Mouse (Mus musculus) midbrain, embryonic 14.5 days (tissue): ENCODE measurements around the gene BC049715. TPM values are rescaled to one million over a fixed set of nuclear protein-coding genes. Genes with fewer than 3 reads are reported as not detected.

Experiments
- ATAC-seq: fragments of 200-750 bp; cut with Nextera tagmentation; 2 replicates; pipeline ENCODE4 v1.8.0; 2017; ENCODE audit warnings: moderate number of reproducible peaks, moderate library complexity; ENCODE audit not compliant: low FRiP score, low TSS enrichment
- DNase-seq: peaks from one replicate; pipeline ENCODE4 v3.0.0-alpha.2; 2015
- H3K27ac ChIP-seq: fragments of 300-500 bp; sonication (generic); replicated peaks from 2 replicates; pipeline ENCODE4 v1.5.1; 2014; ENCODE audit warnings: mild to moderate bottlenecking, low read depth, low read length, moderate library complexity
- H3K27me3 ChIP-seq: fragments of 300-500 bp; sonication (generic); 2 replicates; pipeline ENCODE4 v1.6.1; 2014; ENCODE audit warnings: low read length, control low read depth, mixed read lengths; ENCODE audit not compliant: control insufficient read depth, insufficient read depth
- H3K36me3 ChIP-seq: fragments of 300-500 bp; sonication (generic); 2 replicates; pipeline ENCODE4 v1.6.1; 2014; ENCODE audit warnings: low read length, control low read depth; ENCODE audit not compliant: control insufficient read depth, insufficient read depth
- H3K4me1 ChIP-seq: fragments of 300-500 bp; sonication (generic); 2 replicates; pipeline ENCODE4 v1.6.1; 2014; ENCODE audit warnings: mild to moderate bottlenecking, antibody characterized with exemption, low read length, control low read depth; ENCODE audit not compliant: control insufficient read depth, insufficient read depth
- H3K4me2 ChIP-seq: fragments of 300-500 bp; sonication (generic); 2 replicates; pipeline ENCODE4 v1.6.1; 2014; ENCODE audit warnings: mild to moderate bottlenecking, low read length, moderate library complexity
- H3K4me3 ChIP-seq: fragments of 300-500 bp; sonication (generic); replicated peaks from 2 replicates; pipeline ENCODE4 v1.5.1; 2014; ENCODE audit warnings: low read depth, low read length
- H3K9ac ChIP-seq: fragments of 300-500 bp; sonication (generic); replicated peaks from 2 replicates; pipeline ENCODE4 v1.6.1; 2014; ENCODE audit warnings: mild to moderate bottlenecking, low read length, moderate library complexity
- H3K9me3 ChIP-seq: fragments of 300-500 bp; sonication (generic); 2 replicates; pipeline ENCODE4 v1.6.1; 2016; ENCODE audit warnings: low read length, control low read depth, mixed read lengths; ENCODE audit not compliant: control insufficient read depth
- WGBS: fragments of 180-500 bp; shearing (Covaris S2); extraction: QIAGEN DNeasy Blood & Tissue Kit; methylation state at CpG from one replicate; pipeline ENCODE4 v1.1.7; 2014; 5-methylcytosine and 5-hydroxymethylcytosine counted together
- polyA plus RNA-seq: library from polyadenylated mRNA; unstranded; fragments of >200 nt; fragmentation: Nextera tagmentation; extraction: Ambion mirVana; gene quantifications from 2 replicates; pipeline ENCODE4 v1.2.1, GENCODE M21; 2014

Gene BC049715
- polyA plus RNA-seq, 1 experiment from 2014 or later: 1.6 TPM

DNA sequence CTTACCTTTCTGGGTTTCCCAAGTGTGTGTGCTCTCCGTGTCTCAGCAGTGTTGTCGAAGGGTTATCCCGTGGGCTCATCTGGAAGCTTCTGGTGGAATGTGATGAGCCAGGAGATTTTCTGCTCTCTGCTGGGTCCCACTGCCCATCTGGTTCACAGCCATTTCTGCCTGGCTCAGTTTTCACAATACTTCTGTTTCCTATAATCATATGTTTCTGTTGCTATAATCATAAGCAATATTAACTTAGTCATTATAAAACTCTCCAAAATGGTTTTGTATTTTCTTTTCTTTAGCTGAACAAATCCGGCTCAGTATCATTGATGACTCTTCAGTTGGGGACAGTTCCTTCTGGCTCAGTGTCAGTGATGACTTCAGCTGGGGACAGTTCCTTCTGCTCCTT lies 7.9 kb downstream of the BC049715 start, which contains the start of gene Smco3:
TSS of gene Smco3 (minus strand) at position 101 of the 400 bp plus-strand sequence.
- no peak for ATAC-seq
- Histone ChIP-seq H3K4me1 (no peaks in the 10 kb centered on the region), H3K9ac (no peak within 1 kb of the TSS), H3K36me3 (no peaks in the 10 kb centered on the region), H3K4me3 (no peak within 1 kb of the TSS), H3K9me3 (no peaks in the 10 kb centered on the region), H3K27ac (no peak within 1 kb of the TSS), H3K27me3 (no peaks in the 10 kb centered on the region), H3K4me2 (no peak within 1 kb of the TSS)
- 61% methylated on average over 4 of the region's 4 CpGs for WGBS
- DNase-seq: no peak

- no peaks in the 10 kb centered on the region for H3K27me3 ChIP-seq
- 82% methylated on average over 3 of the region's 3 CpGs for WGBS
- H3K4me3 ChIP-seq: no peak overlapping the region
- H3K4me2 ChIP-seq: no peak overlapping the region
- ATAC-seq (no peak), DNase-seq (no peak)
- H3K4me1 ChIP-seq: no peaks in the 10 kb centered on the region
- no peak overlapping the region for H3K27ac ChIP-seq
- H3K9ac ChIP-seq: no peak overlapping the region
- H3K36me3 ChIP-seq: no peaks in the 10 kb centered on the region
- H3K9me3 ChIP-seq: no peaks in the 10 kb centered on the region
These were observed 9.9 kb downstream of the BC049715 start for GRCm38 (mm10) chr6:136837323-136837722.

GRCm38 (mm10) chr6:136844903-136845302 lies 17.5 kb downstream of the BC049715 start:
- H3K9me3 ChIP-seq: no peaks in the 10 kb centered on the region
- ATAC-seq: no peak
- WGBS: 57% methylated on average over 2 of the region's 2 CpGs

GRCm38 (mm10) chr6:136845706-136846480 lies 18.5 kb downstream of the BC049715 start:
- no peak for ATAC-seq
- Histone ChIP-seq H3K4me1 (no peaks in the 10 kb centered on the region), H3K9ac (no peak overlapping the region), H3K9me3 (no peaks in the 10 kb centered on the region), H3K4me2 (no peak overlapping the region), H3K36me3 (no peaks in the 10 kb centered on the region), H3K4me3 (no peak overlapping the region), H3K27ac (no peak overlapping the region), H3K27me3 (no peaks in the 10 kb centered on the region)
- no peak for DNase-seq
- 78% methylated on average over 5 of the region's 5 CpGs for WGBS

More at GRCm38 (mm10) chr6:136844903-136845302, 17.5 kb downstream of the BC049715 start:
- DNase-seq: no peak
- no peaks in the 10 kb centered on the region for H3K27me3 ChIP-seq
- no peak overlapping the region for H3K4me2 ChIP-seq
- H3K4me3 ChIP-seq: no peak overlapping the region
- H3K4me1 ChIP-seq: no peaks in the 10 kb centered on the region
- H3K9ac ChIP-seq: no peak overlapping the region
- H3K27ac ChIP-seq: no peak overlapping the region
- H3K36me3 ChIP-seq: no peaks in the 10 kb centered on the region

DNA sequence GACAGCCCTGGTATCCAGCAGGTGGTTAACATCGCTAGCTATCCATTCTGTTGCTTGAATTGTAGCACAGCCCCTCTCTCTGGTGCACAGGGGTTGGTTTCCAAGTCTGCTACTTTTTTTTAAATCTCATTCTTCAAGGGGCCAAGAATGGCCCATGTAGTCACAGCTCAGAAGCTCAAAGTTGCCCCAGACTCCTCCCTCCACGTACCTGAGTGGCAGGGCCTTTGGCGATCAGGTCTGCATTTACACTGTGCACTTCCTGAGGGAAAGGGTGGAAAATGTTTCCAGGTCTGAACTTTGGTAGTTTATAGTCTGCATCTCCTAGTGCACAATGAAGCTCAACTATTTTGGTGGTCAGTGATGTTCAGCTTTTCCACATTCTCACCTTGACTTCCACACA lies 19.8 kb downstream of the BC049715 start:
- no peak overlapping the region for H3K4me2 ChIP-seq

GRCm38 (mm10) chr6:136847790-136848189 lies 20.4 kb downstream of the BC049715 start:
- 17% methylated on average over 2 of the region's 2 CpGs for WGBS
- DNase-seq: peak; percentile 35
- no peaks in the 10 kb centered on the region for H3K27me3 ChIP-seq

More for the DNA sequence above, 19.8 kb downstream of the BC049715 start:
- no peak for ATAC-seq
- 97% methylated on average over 3 of the region's 3 CpGs for WGBS
- Histone ChIP-seq H3K9me3 (no peaks in the 10 kb centered on the region), H3K36me3 (no peaks in the 10 kb centered on the region), H3K27ac (no peak overlapping the region), H3K27me3 (no peaks in the 10 kb centered on the region), H3K4me3 (no peak overlapping the region), H3K9ac (no peak overlapping the region), H3K4me1 (no peaks in the 10 kb centered on the region)
- DNase-seq: no peak

GRCm38 (mm10) chr6:136848399-136848798 lies 21.0 kb downstream of the BC049715 start:
- WGBS: 86% methylated on average over 8 of the region's 8 CpGs
- ATAC-seq: no peak

More at GRCm38 (mm10) chr6:136847790-136848189, 20.4 kb downstream of the BC049715 start:
- Histone ChIP-seq H3K27ac (no peak overlapping the region), H3K4me3 (no peak overlapping the region), H3K4me2 (no peak overlapping the region), H3K9ac (no peak overlapping the region), H3K36me3 (no peaks in the 10 kb centered on the region), H3K9me3 (no peaks in the 10 kb centered on the region), H3K4me1 (no peaks in the 10 kb centered on the region)
- ATAC-seq: no peak

DNA sequence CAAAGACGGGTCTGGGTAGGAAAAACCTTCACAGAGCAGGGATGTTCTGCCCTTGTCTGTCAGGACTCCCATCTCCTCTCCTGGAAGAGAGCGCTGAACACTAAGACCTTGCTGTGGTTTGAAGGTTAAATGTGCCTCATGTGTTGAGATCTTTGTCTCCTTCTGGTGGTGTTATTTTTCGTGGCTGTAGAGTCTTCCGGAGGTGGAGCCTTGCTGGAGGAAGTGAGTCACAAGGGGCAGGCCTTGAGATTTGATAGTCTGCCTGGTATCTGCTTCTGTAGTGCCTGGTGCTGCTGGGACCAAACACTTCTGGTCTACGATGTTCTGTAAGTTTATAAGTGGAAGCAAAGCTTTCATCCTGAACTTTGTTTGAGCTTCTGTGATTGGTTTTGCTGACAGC lies 21.5 kb downstream of the BC049715 start:
- ATAC-seq: no peak
- Histone ChIP-seq H3K4me2 (no peak overlapping the region), H3K4me3 (no peak overlapping the region), H3K27ac (no peak overlapping the region), H3K4me1 (no peaks in the 10 kb centered on the region), H3K36me3 (no peaks in the 10 kb centered on the region), H3K27me3 (no peaks in the 10 kb centered on the region), H3K9ac (no peak overlapping the region), H3K9me3 (no peaks in the 10 kb centered on the region)
- 83% methylated on average over 5 of the region's 5 CpGs for WGBS
- no peak for DNase-seq

More at GRCm38 (mm10) chr6:136848399-136848798, 21.0 kb downstream of the BC049715 start:
- H3K9ac ChIP-seq: no peak overlapping the region
- no peaks in the 10 kb centered on the region for H3K4me1 ChIP-seq
- no peak for DNase-seq
- no peak overlapping the region for H3K4me3 ChIP-seq
- H3K27me3 ChIP-seq: no peaks in the 10 kb centered on the region
- no peaks in the 10 kb centered on the region for H3K9me3 ChIP-seq
- no peak overlapping the region for H3K4me2 ChIP-seq
- H3K27ac ChIP-seq: no peak overlapping the region
- H3K36me3 ChIP-seq: no peaks in the 10 kb centered on the region

GRCm38 (mm10) chr6:136850267-136850666 lies 22.8 kb downstream of the BC049715 start:
- H3K4me2 ChIP-seq: no peak overlapping the region
- ATAC-seq (no peak), DNase-seq (no peak)
- H3K9me3 ChIP-seq: no peaks in the 10 kb centered on the region
- WGBS: 80% methylated on average over 6 of the region's 6 CpGs
- no peak overlapping the region for H3K9ac ChIP-seq
- H3K4me1 ChIP-seq: no peaks in the 10 kb centered on the region
- no peaks in the 10 kb centered on the region for H3K27me3 ChIP-seq
- H3K4me3 ChIP-seq: no peak overlapping the region
- no peaks in the 10 kb centered on the region for H3K36me3 ChIP-seq
- H3K27ac ChIP-seq: no peak overlapping the region
